In the genomic region with DNA sequence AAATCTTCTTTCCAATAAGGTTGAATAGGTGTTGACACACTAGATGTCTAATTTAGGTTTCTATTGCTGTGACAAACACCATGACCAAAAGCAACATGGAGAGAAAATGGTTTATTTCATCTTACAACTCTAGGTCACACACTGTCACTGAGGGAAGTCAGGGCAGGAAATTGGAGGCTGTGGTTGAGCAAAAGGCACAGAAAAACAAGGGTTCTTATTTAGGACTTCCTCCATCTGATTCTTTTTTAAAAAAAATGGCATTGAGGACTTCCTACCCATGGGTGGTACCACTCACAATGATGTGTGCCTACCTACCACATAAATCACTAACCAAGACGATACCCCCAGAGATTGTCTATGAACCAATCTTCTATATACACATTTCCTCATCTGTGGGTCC, we compare ENCODE assay signal across 32 mouse cellular contexts. TPM values are rescaled to one million over a fixed set of nuclear protein-coding genes. Genes with fewer than 3 reads are reported as not detected.
DNase-seq lines count a peak whose midpoint lies in the region; ATAC-seq lines count a peak whose summit lies in the region.
"Had no signal": no experiment of that assay in that cellular context is flagged by ENCODE, and none has a peak within 500 bp of the region (broad histone marks: within the 10 kb centered on the region; RNA-seq: fewer than 3 reads in every experiment).

No protein-coding gene starts in this region.

- no peaks in the 10 kb centered on the region for H3K4me1 ChIP-seq in hindbrain, embryonic 16.5 days (ENCODE audit: control insufficient read depth, insufficient read depth, low read depth, low read length)
- H3K4me1 ChIP-seq: forebrain, embryonic 15.5 days; hindbrain, embryonic 15.5 days; kidney, embryonic 15.5 days; midbrain, embryonic 12.5 days; stomach, embryonic 15.5 days had no signal

- no peak overlapping the region for H3K9ac ChIP-seq in hindbrain, embryonic 16.5 days (ENCODE audit: low read depth, low read length)
- H3K9ac ChIP-seq: forebrain, embryonic 15.5 days; hindbrain, embryonic 15.5 days; kidney, embryonic 15.5 days; midbrain, embryonic 12.5 days; stomach, embryonic 15.5 days had no signal

- H3K27me3 ChIP-seq in hindbrain, embryonic 16.5 days (replicated peaks; ENCODE audit: control insufficient read depth, insufficient read depth, low read length), result no peaks in the 10 kb centered on the region
- H3K27me3 ChIP-seq: forebrain, embryonic 15.5 days; hindbrain, embryonic 15.5 days; kidney, embryonic 15.5 days; midbrain, embryonic 12.5 days; Patski; stomach, embryonic 15.5 days had no signal

- no peak overlapping the region for H3K4me3 ChIP-seq in hindbrain, embryonic 16.5 days (ENCODE audit: low read length)
- H3K4me3 ChIP-seq: forebrain, embryonic 15.5 days; heart, adult 2 months; hindbrain, embryonic 15.5 days; kidney, embryonic 15.5 days; midbrain, embryonic 12.5 days; stomach, embryonic 15.5 days had no signal

- no peaks in the 10 kb centered on the region for H3K36me3 ChIP-seq in hindbrain, embryonic 16.5 days (ENCODE audit: control insufficient read depth, insufficient read depth, low read length)
- H3K36me3 ChIP-seq: forebrain, embryonic 15.5 days; hindbrain, embryonic 15.5 days; kidney, embryonic 15.5 days; midbrain, embryonic 12.5 days; stomach, embryonic 15.5 days had no signal

- H3K9me3 ChIP-seq in hindbrain, embryonic 16.5 days (ENCODE audit: control insufficient read depth, low read length), result no peaks in the 10 kb centered on the region
- H3K9me3 ChIP-seq: forebrain, embryonic 15.5 days; hindbrain, embryonic 15.5 days; kidney, embryonic 15.5 days; stomach, embryonic 15.5 days had no signal

- H3K27ac ChIP-seq in hindbrain, embryonic 16.5 days (ENCODE audit: low read depth, low read length), result no peak overlapping the region
- H3K27ac ChIP-seq: forebrain, embryonic 15.5 days; heart, adult 2 months; hindbrain, embryonic 15.5 days; kidney, embryonic 15.5 days; midbrain, embryonic 12.5 days; stomach, embryonic 15.5 days had no signal

- WGBS in hindbrain, embryonic 16.5 days, result 96% methylated on average over 1 of the region's 1 CpGs

- H3K4me2 ChIP-seq in hindbrain, embryonic 16.5 days (ENCODE audit: low read length), result no peak overlapping the region
- H3K4me2 ChIP-seq: forebrain, embryonic 15.5 days; hindbrain, embryonic 15.5 days; kidney, embryonic 15.5 days; midbrain, embryonic 12.5 days; stomach, embryonic 15.5 days had no signal

- ATAC-seq in hematopoietic stem cell, adult 5-6 weeks (replicated peaks in 1 of 2; ENCODE audit: insufficient read depth in 1 of 2, low FRiP score in 2 of 2, low TSS enrichment in 1 of 2, low read depth in 1 of 2, poor library complexity in 2 of 2, severe bottlenecking in 2 of 2), result peak; percentile 53 to 80; a peak in 3 of 4 replicates
- peak; percentile 30; the same call in 1 of the 2 replicates for ATAC-seq in neutrophil, adult 5-6 weeks (ENCODE audit: extremely low read depth, insufficient number of reproducible peaks, low FRiP score, poor library complexity, severe bottlenecking)
- ATAC-seq in hindbrain, embryonic 16.5 days, result no peak
- ATAC-seq: forebrain, embryonic 15.5 days; Patski had no signal

- DNase-seq in heart, adult 11 months, result peak; percentile 79
- no peak for DNase-seq in heart, postnatal 4 days
- DNase-seq in thymus, postnatal 36 days, result peak; percentile 26 to 46
- DNase-seq in Muller cell, postnatal 12 days (ENCODE audit: inconsistent ontology term), result no peak
- DNase-seq in kidney, postnatal 4 days, result no peak
- DNase-seq: adrenal gland, adult 8-10 months; cerebellum, adult 2 months; cerebellum, postnatal 25 days; embryo, embryonic 11 days; gastrocnemius, postnatal 14 days; heart, adult 2 months; kidney, adult 11 months; kidney, postnatal 36 days; layer of hippocampus, adult 9-11 months; lung, postnatal 10 days had no signal

RNA-seq across cellular contexts. Expression of a gene that starts 43.2 kb away (rescaled TPM):
- not detected for total RNA-seq in heart, postnatal 4 days (2021)
- total RNA-seq in hematopoietic stem cell, adult 5-6 weeks (2017), result not detected in 2 replicates
- 3.7 and 4.0 TPM in 2 replicates for total RNA-seq in neutrophil, adult 5-6 weeks (2017)
- not detected in 2 replicates for polyA plus RNA-seq in hindbrain, embryonic 16.5 days (2015; fragmentation: Nextera tagmentation; extraction: Ambion mirVana)
- total RNA-seq: ES-E14; gastrocnemius, postnatal 14 days; heart, adult 2 months; heart, postnatal 25 days; liver, adult 2 months had no signal
- polyA plus RNA-seq: cerebellum, adult 2 months; embryonic facial prominence, embryonic 14.5 days; forebrain, embryonic 15.5 days; heart, adult 2 months; heart, embryonic 14.5 days; hindbrain, embryonic 15.5 days; kidney, embryonic 15.5 days; limb, embryonic 11.5 days; liver, adult 2 months; liver, embryonic 16.5 days; midbrain, embryonic 12.5 days; neural tube, embryonic 11.5 days; Patski; stomach, embryonic 15.5 days had no signal

Comparison
In these comparisons a context has a peak if more than half of its experiments do, and no peak if none do; other contexts are left out.
1. DNase-seq: peak in heart, adult 11 months (single experiment) and thymus, postnatal 36 days (2 of 2); none in heart, postnatal 4 days (single experiment), Muller cell, postnatal 12 days (single experiment) and kidney, postnatal 4 days (0 of 2).